Mouse (Mus musculus) gastrocnemius, adult 18-20 months (tissue): Measurements from ENCODE around the gene Vmn1r72. TPM values are rescaled to one million over a fixed set of nuclear protein-coding genes. Genes with fewer than 3 reads are reported as not detected.
"Not testable (repeated sequence)": the region's sequence is repeated elsewhere in the genome, so short reads cannot be mapped to it uniquely, and the experiment has no call there.

Experiments used
- DNase-seq: peaks from one replicate; pipeline ENCODE4 v3.0.0; 2021; ENCODE audit warnings: low spot score
- long read RNA-seq, 2 experiments: library from polyadenylated mRNA; stranded (forward); transcript quantifications; one replicate each; pipeline ENCODE4 v2.0.0; 2021
- total RNA-seq, 2 experiments: library from RNA; stranded (reverse); gene quantifications; 2 replicates each; pipeline ENCODE4 v1.2.3; 2021

Vmn1r72 gene
- not detected for total RNA-seq
- long read RNA-seq, experiment 1, result 0 reads
- long read RNA-seq, experiment 2, result 0 reads

DNA sequence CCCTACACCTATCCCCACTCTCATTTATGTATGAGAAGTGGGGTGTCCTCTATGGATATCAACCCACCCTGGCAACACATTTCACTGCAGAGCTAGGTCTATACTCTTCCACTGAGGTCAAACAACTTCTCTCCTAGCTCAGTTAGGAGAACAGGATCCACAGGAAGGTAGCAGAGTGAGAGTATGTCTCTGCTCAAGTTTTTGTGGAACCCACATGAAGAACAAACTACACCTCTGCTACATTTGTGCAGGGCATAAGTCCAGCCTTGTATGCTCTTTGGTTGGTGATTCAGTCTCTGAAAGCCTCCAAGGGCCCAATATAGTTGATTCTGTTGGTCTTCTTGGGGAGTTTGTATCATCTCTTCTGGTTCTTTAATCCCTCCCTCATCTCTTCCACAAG, at the start of gene Vmn1r72:
Vmn1r72 (minus strand) TSS at position 101 of the 400 bp plus-strand sequence.
- not testable (repeated sequence) for DNase-seq

DNA sequence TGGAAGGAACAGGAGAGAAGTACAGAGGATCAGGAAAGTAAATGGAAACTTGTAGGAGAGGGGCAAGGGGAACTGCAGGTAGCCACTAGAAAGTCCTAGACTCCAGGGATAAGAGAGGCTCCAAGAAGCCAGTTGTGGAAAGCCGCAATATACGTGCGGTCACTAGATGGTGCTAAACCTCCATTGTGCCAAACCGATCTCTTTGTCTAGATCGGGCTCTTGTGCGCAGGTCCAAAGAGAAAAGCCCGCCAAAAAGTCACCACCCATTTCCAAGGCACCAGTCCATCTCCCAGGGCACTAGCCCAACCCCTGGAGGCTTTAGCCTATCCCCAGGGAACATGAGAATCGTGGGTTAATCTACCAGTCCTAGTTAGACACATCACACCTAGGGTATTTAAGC, 62.9 kb downstream of the Vmn1r72 start:
- DNase-seq, result not testable (repeated sequence)

Other genes with a start within 250 kb of the Vmn1r72 start
- not detected for gene Zscan4-ps2, start 165.8 kb downstream of the Vmn1r72 start, total RNA-seq
- not detected for gene Zscan4-ps3, start 70.8 kb downstream of the Vmn1r72 start, total RNA-seq
- gene Vmn1r73, start 50.1 kb upstream of the Vmn1r72 start, total RNA-seq, result not detected
- gene Vmn1r74, start 153.8 kb upstream of the Vmn1r72 start, total RNA-seq, result not detected
- gene Vmn1r75, start 194.5 kb upstream of the Vmn1r72 start, total RNA-seq, result not detected